Mouse (Mus musculus) cortical plate, adult 2 months (tissue): Measurements from ENCODE around the gene Agfg2.

Experiments used
- CTCF ChIP-seq: fragments of 200-500 bp; IDR thresholded peaks from 2 replicates; pipeline ENCODE4 v1.5.1; 2011; ENCODE audit warnings: mild to moderate bottlenecking, control low read depth, low read length; ENCODE audit not compliant: insufficient read depth; ENCODE audit errors: extremely low read depth
- POLR2A ChIP-seq: fragments of 200-500 bp; IDR thresholded peaks from 2 replicates; pipeline ENCODE4 v1.6.1; 2011; ENCODE audit warnings: mild to moderate bottlenecking, low read length, control low read depth; ENCODE audit not compliant: insufficient read depth; ENCODE audit errors: extremely low read depth

DNA sequence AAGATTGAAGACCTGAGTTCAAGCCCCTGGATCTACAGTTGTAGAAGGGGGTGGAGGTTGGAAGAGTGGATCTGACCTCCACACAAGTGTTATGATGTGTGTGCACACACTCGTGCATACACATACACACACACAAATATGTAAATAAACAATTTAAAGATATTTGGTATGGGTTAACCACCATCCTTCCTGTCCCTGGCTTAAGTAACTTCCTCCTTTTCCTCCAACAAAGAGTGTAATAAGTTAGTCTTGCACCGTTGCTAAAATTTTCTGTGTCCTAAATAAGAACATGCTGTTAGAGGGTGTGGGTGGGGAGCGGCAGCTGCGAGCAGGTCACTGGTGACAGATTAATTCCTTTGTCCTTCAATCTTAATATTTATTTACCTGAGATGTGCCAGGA, 11.4 kb upstream of the Agfg2 start:
- no peak for TF ChIP-seq POLR2A
- no peak for TF ChIP-seq CTCF
